Mouse (Mus musculus): ENCODE data around the gene Sptbn4. TPM values are rescaled to one million over a fixed set of nuclear protein-coding genes. Genes with fewer than 3 reads are reported as not detected.

Gene Sptbn4
- total RNA-seq, 1 experiment = 9.1 TPM

DNA sequence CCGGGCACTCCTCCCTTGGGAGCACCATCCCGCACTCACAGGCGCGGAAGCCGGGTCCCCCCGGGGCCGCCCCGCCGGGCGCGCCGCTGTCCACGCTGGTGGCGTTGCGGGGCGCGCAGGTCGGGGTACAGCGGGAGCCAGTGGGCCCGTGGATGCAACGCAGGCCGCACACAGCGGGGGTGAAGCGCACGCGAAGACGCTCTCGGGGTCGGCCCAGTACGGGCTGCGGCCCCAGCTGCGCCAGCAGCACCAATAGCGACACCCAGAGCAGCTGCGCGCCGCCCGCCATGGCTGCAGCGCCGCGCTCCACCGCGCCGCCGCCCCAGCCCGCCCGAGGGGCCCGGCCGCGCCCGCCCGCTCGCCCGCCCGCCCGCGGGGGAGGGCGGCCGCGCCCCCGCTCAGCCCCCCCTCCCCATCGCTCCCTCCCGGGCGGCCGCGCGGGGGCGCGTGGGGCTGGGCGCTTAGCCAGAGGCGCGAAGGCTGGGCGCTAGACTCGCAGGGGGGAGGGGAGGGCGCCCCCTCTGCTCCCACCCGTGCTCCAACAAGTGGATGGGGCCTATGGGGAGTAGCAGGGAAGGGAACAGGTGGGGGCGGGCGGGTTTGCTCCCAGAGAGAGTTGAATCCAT is 114.1 kb downstream of the Sptbn4 start:
- Histone ChIP-seq H3K27ac (ENCODE audit: insufficient read depth, low read depth, low read length, poor library complexity, severe bottlenecking) (peak overlapping the region; percentile 91), H3K9ac (ENCODE audit: insufficient read depth, low read depth, low read length, poor library complexity, severe bottlenecking) (peak overlapping the region; percentile 87), H3K4me1 (ENCODE audit: control insufficient read depth in 2 of 2, insufficient read depth in 2 of 2, low read length in 2 of 2, poor library complexity in 1 of 2) (peaks cover 9 to 14% of the 10 kb centered on the region in 2 experiments), H3K4me3 (ENCODE audit: insufficient read depth in 1 of 2, low read depth in 1 of 2, low read length in 2 of 2, poor library complexity in 1 of 2, severe bottlenecking in 1 of 2) (peak overlapping the region; percentile 69 to 76), H3K36me3 (ENCODE audit: control insufficient read depth, insufficient read depth, low read length, poor library complexity, severe bottlenecking) (no peaks in the 10 kb centered on the region), H3K9me3 (ENCODE audit: control insufficient read depth, insufficient read depth, low read depth, low read length) (no peaks in the 10 kb centered on the region)
- no peak for DNase-seq (ENCODE audit: low read depth, low spot score)
- TF ChIP-seq ZNF384 (IDR thresholded peaks at IDR 0.05; ENCODE audit: low read depth, low read length) (no peak), ZC3H11A (IDR thresholded peaks at IDR 0.05; ENCODE audit: borderline replicate concordance, low read depth, low read length) (no peak), CHD2 (IDR thresholded peaks at IDR 0.05; ENCODE audit: low read depth, low read length) (no peak), HCFC1 (IDR thresholded peaks at IDR 0.05; ENCODE audit: borderline replicate concordance, insufficient read depth, low read length) (no peak), MAFK (IDR thresholded peaks at IDR 0.05; ENCODE audit: insufficient read depth, low read depth, low read length) (no peak)
- in situ Hi-C loops (cut with MboI; ENCODE audit: low sequenced_read_pairs in 2 of 2, unreplicated experiment in 2 of 2) = no loop called here

DNA sequence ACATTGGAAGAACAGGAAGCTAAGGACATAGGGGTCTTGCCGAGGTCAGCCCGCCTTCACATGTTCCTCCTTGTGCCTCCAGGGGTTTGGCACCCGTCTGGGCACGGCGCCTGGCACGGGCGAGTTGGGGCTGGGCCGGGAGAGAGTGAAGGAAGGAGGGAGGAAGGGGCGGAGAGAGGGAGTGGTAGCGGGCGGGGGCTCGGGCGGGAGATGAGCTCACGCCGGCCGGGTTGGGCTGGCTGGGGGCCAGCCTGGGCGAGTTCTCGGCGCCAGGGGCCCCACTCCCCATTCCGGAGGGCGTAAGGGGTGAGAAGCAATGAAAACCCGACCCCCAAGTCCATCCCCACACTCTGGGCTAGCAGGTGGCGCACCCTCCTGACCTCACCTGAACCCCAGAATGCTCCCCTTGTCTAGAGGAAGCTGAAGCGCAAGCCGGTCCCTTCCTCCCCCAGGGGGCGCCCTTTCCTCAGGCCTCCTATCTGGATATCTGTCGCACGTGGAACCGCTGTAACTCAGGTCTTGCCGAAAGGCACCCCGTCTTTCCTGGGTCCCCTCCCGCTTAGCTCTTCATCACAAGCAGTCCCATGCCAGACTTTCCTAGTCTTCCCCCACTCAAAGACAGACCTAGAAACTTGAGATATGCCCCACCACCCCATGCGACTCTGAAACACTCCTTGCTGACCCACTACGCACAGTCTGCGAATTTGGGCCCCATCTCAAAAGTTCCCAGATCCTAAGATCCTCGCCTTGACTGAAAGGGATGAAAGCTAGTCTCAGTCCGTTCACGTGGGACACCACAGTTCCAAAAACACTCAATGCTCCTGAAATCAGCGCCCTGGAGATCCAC is 114.9 kb downstream of the Sptbn4 start:
- peaks cover 6% of the 10 kb centered on the region; the same call in 1 of the 2 replicates for H3K36me3 ChIP-seq (ENCODE audit: control insufficient read depth, insufficient read depth, low read length, poor library complexity, severe bottlenecking)
- H3K4me1 ChIP-seq (ENCODE audit: control insufficient read depth in 2 of 2, insufficient read depth in 2 of 2, low read length in 2 of 2, poor library complexity in 1 of 2) = peaks cover 9 to 18% of the 10 kb centered on the region in 2 experiments
- peak overlapping the region; percentile 87 for H3K9ac ChIP-seq (ENCODE audit: insufficient read depth, low read depth, low read length, poor library complexity, severe bottlenecking)
- H3K4me3 ChIP-seq (ENCODE audit: insufficient read depth in 1 of 2, low read depth in 1 of 2, low read length in 2 of 2, poor library complexity in 1 of 2, severe bottlenecking in 1 of 2) = peak overlapping the region; percentile 69 to 76
- in situ Hi-C loops (cut with MboI; ENCODE audit: low sequenced_read_pairs in 2 of 2, unreplicated experiment in 2 of 2) = no loop called here
- H3K27ac ChIP-seq (ENCODE audit: insufficient read depth, low read depth, low read length, poor library complexity, severe bottlenecking) = peak overlapping the region; percentile 91
- no peaks in the 10 kb centered on the region for H3K9me3 ChIP-seq (ENCODE audit: control insufficient read depth, insufficient read depth, low read depth, low read length)
- TF ChIP-seq ZNF384 (IDR thresholded peaks at IDR 0.05; ENCODE audit: low read depth, low read length) (no peak), HCFC1 (IDR thresholded peaks at IDR 0.05; ENCODE audit: borderline replicate concordance, insufficient read depth, low read length) (0 out of 2 replicates have a peak, but pooled peaks have one; percentile 25)
- DNase-seq (ENCODE audit: low read depth, low spot score) = no peak

DNA sequence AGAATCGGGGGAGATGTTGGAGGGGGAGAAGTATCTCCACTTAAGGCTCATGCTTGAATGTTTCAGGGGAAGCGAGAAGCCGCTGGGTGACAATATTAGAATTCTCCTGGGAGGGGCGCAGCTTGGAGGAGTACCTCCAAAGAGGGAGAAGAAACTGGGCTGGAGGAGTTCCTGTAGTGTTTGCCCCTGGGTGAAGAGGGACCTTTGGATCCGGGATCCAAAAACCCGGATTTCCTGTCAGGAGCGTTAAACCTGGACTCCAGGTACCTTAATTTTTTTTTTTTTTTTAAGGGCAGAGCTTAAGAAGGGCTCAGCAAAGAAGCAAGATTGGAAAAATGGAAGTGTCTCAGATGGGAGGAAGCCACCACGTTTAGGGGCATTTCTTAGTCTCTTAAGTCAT is 115.6 kb downstream of the Sptbn4 start:
- in situ Hi-C loops (cut with MboI; ENCODE audit: low sequenced_read_pairs in 2 of 2, unreplicated experiment in 2 of 2) = no loop called here
- H3K4me3 ChIP-seq (ENCODE audit: insufficient read depth in 1 of 2, low read depth in 1 of 2, low read length in 2 of 2, poor library complexity in 1 of 2, severe bottlenecking in 1 of 2) = peak overlapping the region; percentile 69 to 76
- TF ChIP-seq ZNF384 (IDR thresholded peaks at IDR 0.05; ENCODE audit: low read depth, low read length) (peak; percentile 91), HCFC1 (IDR thresholded peaks at IDR 0.05; ENCODE audit: borderline replicate concordance, insufficient read depth, low read length) (no peak)
- DNase-seq (ENCODE audit: low read depth, low spot score) = no peak
- peak overlapping the region; percentile 87 for H3K9ac ChIP-seq (ENCODE audit: insufficient read depth, low read depth, low read length, poor library complexity, severe bottlenecking)
- H3K4me1 ChIP-seq (ENCODE audit: control insufficient read depth in 2 of 2, insufficient read depth in 2 of 2, low read length in 2 of 2, poor library complexity in 1 of 2) = peaks cover 11 to 24% of the 10 kb centered on the region in 2 experiments; a peak in 3 of 4 replicates
- no peaks in the 10 kb centered on the region for H3K9me3 ChIP-seq (ENCODE audit: control insufficient read depth, insufficient read depth, low read depth, low read length)
- H3K27ac ChIP-seq (ENCODE audit: insufficient read depth, low read depth, low read length, poor library complexity, severe bottlenecking) = peak overlapping the region; percentile 91
- H3K36me3 ChIP-seq (ENCODE audit: control insufficient read depth, insufficient read depth, low read length, poor library complexity, severe bottlenecking) = peaks cover 8% of the 10 kb centered on the region; the same call in 1 of the 2 replicates

DNA sequence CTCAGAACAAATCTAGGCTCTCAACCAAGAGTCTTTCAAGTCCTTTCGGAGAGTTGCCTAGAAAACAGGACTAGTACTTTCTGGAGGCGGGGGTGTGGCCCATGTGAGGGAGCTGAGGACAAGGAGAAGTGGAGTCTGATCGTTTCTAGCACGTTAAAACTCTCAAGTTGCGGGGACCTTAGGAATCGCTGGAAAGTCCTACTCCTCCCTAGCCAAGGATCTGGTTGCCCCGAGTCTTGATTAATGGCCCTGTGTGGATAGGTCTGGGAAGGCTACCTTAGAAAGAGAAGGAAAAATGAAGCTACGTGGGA is 116.0 kb downstream of the Sptbn4 start:
- Histone ChIP-seq H3K9me3 (ENCODE audit: control insufficient read depth, insufficient read depth, low read depth, low read length) (no peaks in the 10 kb centered on the region), H3K36me3 (ENCODE audit: control insufficient read depth, insufficient read depth, low read length, poor library complexity, severe bottlenecking) (peaks cover 8% of the 10 kb centered on the region; the same call in 1 of the 2 replicates), H3K9ac (ENCODE audit: insufficient read depth, low read depth, low read length, poor library complexity, severe bottlenecking) (peak overlapping the region; percentile 87), H3K27ac (ENCODE audit: insufficient read depth, low read depth, low read length, poor library complexity, severe bottlenecking) (peak overlapping the region; percentile 91), H3K4me3 (ENCODE audit: insufficient read depth in 1 of 2, low read depth in 1 of 2, low read length in 2 of 2, poor library complexity in 1 of 2, severe bottlenecking in 1 of 2) (peak overlapping the region; percentile 69 to 76), H3K4me1 (ENCODE audit: control insufficient read depth in 2 of 2, insufficient read depth in 2 of 2, low read length in 2 of 2, poor library complexity in 1 of 2) (peaks cover 14 to 24% of the 10 kb centered on the region in 2 experiments; a peak in 3 of 4 replicates)
- no peak for DNase-seq (ENCODE audit: low read depth, low spot score)
- in situ Hi-C loops (cut with MboI; ENCODE audit: low sequenced_read_pairs in 2 of 2, unreplicated experiment in 2 of 2) = no loop called here
- TF ChIP-seq MAFK (IDR thresholded peaks at IDR 0.05; ENCODE audit: insufficient read depth, low read depth, low read length) = no peak
- TF ChIP-seq CHD2 (IDR thresholded peaks at IDR 0.05; ENCODE audit: low read depth, low read length) = no peak
- TF ChIP-seq ZC3H11A (IDR thresholded peaks at IDR 0.05; ENCODE audit: borderline replicate concordance, low read depth, low read length) = no peak
- TF ChIP-seq HCFC1 (IDR thresholded peaks at IDR 0.05; ENCODE audit: borderline replicate concordance, insufficient read depth, low read length) = no peak
- TF ChIP-seq ZNF384 (IDR thresholded peaks at IDR 0.05; ENCODE audit: low read depth, low read length) = no peak

Data from ES-E14 (cell line).